Mouse (Mus musculus): Measurements from ENCODE around the gene Rbm19.
A peak's percentile ranks its signal among the peaks of the same experiment; 100 is the strongest.

- no peak for TF ChIP-seq MYB (IDR thresholded peaks at IDR 0.05; ENCODE audit: low read depth, low read length)
- peak; percentile 64; the same call in 1 of the 2 replicates for TF ChIP-seq NELFE (IDR thresholded peaks at IDR 0.05; ENCODE audit: low read depth, low read length)
- TF ChIP-seq NRF1 (IDR thresholded peaks at IDR 0.05; ENCODE audit: insufficient read depth, low read depth, low read length, poor library complexity, severe bottlenecking): 0 out of 2 replicates have a peak, but pooled peaks have one; percentile 22
- TF ChIP-seq E2F4 (IDR thresholded peaks at IDR 0.05; ENCODE audit: borderline replicate concordance, low read depth, low read length): no peak
- peak; percentile 46; the same call in 1 of the 2 replicates for TF ChIP-seq POLR2AphosphoS2 (IDR thresholded peaks at IDR 0.05; ENCODE audit: low read length)
- TF ChIP-seq MAX (IDR thresholded peaks at IDR 0.05; ENCODE audit: low read length): peak; percentile 98
- peak in 2 of 3 experiments; percentile 16 to 30; a peak in 2 of 6 replicates for TF ChIP-seq CTCF (IDR thresholded peaks at IDR 0.05 in 2 of 3, conservative IDR thresholded peaks at IDR 0.05 in 1 of 3; ENCODE audit: control insufficient read depth in 1 of 3, insufficient read depth in 1 of 3, low read depth in 2 of 3, low read length in 3 of 3, poor library complexity in 1 of 3, severe bottlenecking in 1 of 3)
- no peak for TF ChIP-seq EP300 (IDR thresholded peaks at IDR 0.05; ENCODE audit: low read depth in 1 of 2, low read length in 2 of 2)
Observed at GRCm38 (mm10) chr5:120116261-120117050, at the start of gene Rbm19.
